Mouse (Mus musculus): ENCODE results near the gene Mypop.

Gene Mypop

GRCm38 (mm10) chr7:19002115-19002514, 11.1 kb downstream of the Mypop start:
- no peaks in the 10 kb centered on the region for H3K27me3 ChIP-seq (ENCODE audit: control insufficient read depth, insufficient read depth, low read length, poor library complexity, severe bottlenecking)
- peaks cover 6% of the 10 kb centered on the region; the same call in 1 of the 2 replicates for H3K36me3 ChIP-seq (ENCODE audit: control insufficient read depth, insufficient read depth, low read length, poor library complexity, severe bottlenecking)
- DNase-seq (ENCODE audit: low read depth, low spot score) = no peak

GRCm38 (mm10) chr7:19002848-19003498, 11.9 kb downstream of the Mypop start:
- Histone ChIP-seq H3K27me3 (ENCODE audit: control insufficient read depth, insufficient read depth, low read length, poor library complexity, severe bottlenecking) (no peaks in the 10 kb centered on the region), H3K36me3 (ENCODE audit: control insufficient read depth, insufficient read depth, low read length, poor library complexity, severe bottlenecking) (peaks cover 6% of the 10 kb centered on the region; the same call in 1 of the 2 replicates)
- peak; percentile 83 for DNase-seq (ENCODE audit: low read depth, low spot score)

GRCm38 (mm10) chr7:19003902-19004630, 13.0 kb downstream of the Mypop start, which contains the start of gene Irf2bp1:
Gene Irf2bp1, plus strand, starts transcription at chr7:19004044.
- peak; percentile 95 for DNase-seq (ENCODE audit: low read depth, low spot score)
- Histone ChIP-seq H3K27me3 (ENCODE audit: control insufficient read depth, insufficient read depth, low read length, poor library complexity, severe bottlenecking) (no peaks in the 10 kb centered on the region), H3K36me3 (ENCODE audit: control insufficient read depth, insufficient read depth, low read length, poor library complexity, severe bottlenecking) (peaks cover 6% of the 10 kb centered on the region; the same call in 1 of the 2 replicates)

- Histone ChIP-seq H3K36me3 (ENCODE audit: control insufficient read depth, insufficient read depth, low read length, poor library complexity, severe bottlenecking) (peaks cover 6% of the 10 kb centered on the region; the same call in 1 of the 2 replicates), H3K27me3 (ENCODE audit: control insufficient read depth, insufficient read depth, low read length, poor library complexity, severe bottlenecking) (no peaks in the 10 kb centered on the region)
- DNase-seq (ENCODE audit: low read depth, low spot score) = no peak
Observed at GRCm38 (mm10) chr7:19004631-19005079, 13.6 kb downstream of the Mypop start.

- no peak for DNase-seq (ENCODE audit: low read depth, low spot score)
- Histone ChIP-seq H3K27me3 (ENCODE audit: control insufficient read depth, insufficient read depth, low read length, poor library complexity, severe bottlenecking) (no peaks in the 10 kb centered on the region), H3K36me3 (ENCODE audit: control insufficient read depth, insufficient read depth, low read length, poor library complexity, severe bottlenecking) (peaks cover 6% of the 10 kb centered on the region; the same call in 1 of the 2 replicates)
Observed at GRCm38 (mm10) chr7:19005417-19006121, 14.5 kb downstream of the Mypop start.

GRCm38 (mm10) chr7:19006476-19006875, 15.4 kb downstream of the Mypop start:
- DNase-seq (ENCODE audit: low read depth, low spot score) = peak; percentile 91
- no peaks in the 10 kb centered on the region for H3K27me3 ChIP-seq (ENCODE audit: control insufficient read depth, insufficient read depth, low read length, poor library complexity, severe bottlenecking)
- peaks cover 6% of the 10 kb centered on the region; the same call in 1 of the 2 replicates for H3K36me3 ChIP-seq (ENCODE audit: control insufficient read depth, insufficient read depth, low read length, poor library complexity, severe bottlenecking)

- DNase-seq (ENCODE audit: low read depth, low spot score) = no peak
- H3K27me3 ChIP-seq (ENCODE audit: control insufficient read depth, insufficient read depth, low read length, poor library complexity, severe bottlenecking) = no peaks in the 10 kb centered on the region; the same call in 1 of the 2 replicates
- H3K36me3 ChIP-seq (ENCODE audit: control insufficient read depth, insufficient read depth, low read length, poor library complexity, severe bottlenecking) = peaks cover 6% of the 10 kb centered on the region; the same call in 1 of the 2 replicates
Observed at GRCm38 (mm10) chr7:19007026-19007977, 16.3 kb downstream of the Mypop start.

- no peak for DNase-seq (ENCODE audit: low read depth, low spot score)
- no peaks in the 10 kb centered on the region; the same call in 1 of the 2 replicates for H3K27me3 ChIP-seq (ENCODE audit: control insufficient read depth, insufficient read depth, low read length, poor library complexity, severe bottlenecking)
- H3K36me3 ChIP-seq (ENCODE audit: control insufficient read depth, insufficient read depth, low read length, poor library complexity, severe bottlenecking) = peaks cover 5% of the 10 kb centered on the region; the same call in 1 of the 2 replicates
Observed at GRCm38 (mm10) chr7:19010581-19010980, 19.5 kb downstream of the Mypop start.

- DNase-seq (ENCODE audit: low read depth, low spot score) = no peak
- H3K36me3 ChIP-seq (ENCODE audit: control insufficient read depth, insufficient read depth, low read length, poor library complexity, severe bottlenecking) = no peaks in the 10 kb centered on the region
- no peaks in the 10 kb centered on the region; the same call in 1 of the 2 replicates for H3K27me3 ChIP-seq (ENCODE audit: control insufficient read depth, insufficient read depth, low read length, poor library complexity, severe bottlenecking)
Observed at GRCm38 (mm10) chr7:19012025-19012621, 21.1 kb downstream of the Mypop start.

GRCm38 (mm10) chr7:19012882-19013281, 21.8 kb downstream of the Mypop start:
- no peaks in the 10 kb centered on the region; the same call in 1 of the 2 replicates for H3K27me3 ChIP-seq (ENCODE audit: control insufficient read depth, insufficient read depth, low read length, poor library complexity, severe bottlenecking)
- DNase-seq (ENCODE audit: low read depth, low spot score) = no peak
- H3K36me3 ChIP-seq (ENCODE audit: control insufficient read depth, insufficient read depth, low read length, poor library complexity, severe bottlenecking) = no peaks in the 10 kb centered on the region

- Histone ChIP-seq H3K36me3 (ENCODE audit: control insufficient read depth, insufficient read depth, low read length, poor library complexity, severe bottlenecking) (no peaks in the 10 kb centered on the region), H3K27me3 (ENCODE audit: control insufficient read depth, insufficient read depth, low read length, poor library complexity, severe bottlenecking) (no peaks in the 10 kb centered on the region; the same call in 1 of the 2 replicates)
- no peak for DNase-seq (ENCODE audit: low read depth, low spot score)
Observed at GRCm38 (mm10) chr7:19014452-19014851, 23.4 kb downstream of the Mypop start.

GRCm38 (mm10) chr7:19016042-19016441, 25.0 kb downstream of the Mypop start:
- DNase-seq (ENCODE audit: low read depth, low spot score) = no peak
- no peaks in the 10 kb centered on the region; the same call in 1 of the 2 replicates for H3K27me3 ChIP-seq (ENCODE audit: control insufficient read depth, insufficient read depth, low read length, poor library complexity, severe bottlenecking)
- no peaks in the 10 kb centered on the region for H3K36me3 ChIP-seq (ENCODE audit: control insufficient read depth, insufficient read depth, low read length, poor library complexity, severe bottlenecking)

- no peaks in the 10 kb centered on the region; the same call in 1 of the 2 replicates for H3K27me3 ChIP-seq (ENCODE audit: control insufficient read depth, insufficient read depth, low read length, poor library complexity, severe bottlenecking)
- DNase-seq (ENCODE audit: low read depth, low spot score) = no peak
Observed at GRCm38 (mm10) chr7:19017909-19018308, 26.9 kb downstream of the Mypop start.

More at GRCm38 (mm10) chr7:19017909-19018308, 26.9 kb downstream of the Mypop start:
- no peaks in the 10 kb centered on the region for H3K36me3 ChIP-seq (ENCODE audit: control insufficient read depth, insufficient read depth, low read length, poor library complexity, severe bottlenecking)

Data from splenic B cell, adult 2 months (primary cell).